Mouse (Mus musculus) midbrain, embryonic 12.5 days (tissue): ENCODE measurements around the gene Fcgrt. TPM values are rescaled to one million over a fixed set of nuclear protein-coding genes. Genes with fewer than 3 reads are reported as not detected.
"Not testable (repeated sequence)": the region's sequence is repeated elsewhere in the genome, so short reads cannot be mapped to it uniquely, and the experiment has no call there.

ENCODE experiments used
- ATAC-seq: fragments of 200-750 bp; cut with Nextera tagmentation; 2 replicates; pipeline ENCODE4 v1.8.0; 2017; ENCODE audit warnings: low read depth, moderate TSS enrichment, moderate library complexity; ENCODE audit not compliant: low FRiP score
- H3K27ac ChIP-seq: fragments of 300-500 bp; sonication (generic); replicated peaks from 2 replicates; pipeline ENCODE4 v1.5.1; 2016; ENCODE audit warnings: mild to moderate bottlenecking
- H3K27me3 ChIP-seq: fragments of 300-500 bp; sonication (generic); 2 replicates; pipeline ENCODE4 v1.6.1; 2016; ENCODE audit warnings: mild to moderate bottlenecking
- H3K36me3 ChIP-seq: fragments of 300-500 bp; sonication (generic); 2 replicates; pipeline ENCODE4 v1.6.1; 2016
- H3K4me1 ChIP-seq: fragments of 300-500 bp; sonication (generic); 2 replicates; pipeline ENCODE4 v1.6.1; 2016
- H3K4me2 ChIP-seq: fragments of 300-500 bp; sonication (generic); replicated peaks from 2 replicates; pipeline ENCODE4 v1.6.1; 2016; ENCODE audit warnings: mild to moderate bottlenecking, moderate library complexity
- H3K4me3 ChIP-seq: fragments of 300-500 bp; sonication (generic); 2 replicates; pipeline ENCODE4 v1.5.1; 2016; ENCODE audit warnings: mild to moderate bottlenecking
- H3K9ac ChIP-seq: fragments of 300-500 bp; sonication (generic); replicated peaks from 2 replicates; pipeline ENCODE4 v1.6.1; 2016; ENCODE audit warnings: mild to moderate bottlenecking, moderate library complexity
- H3K9me3 ChIP-seq: fragments of 300-500 bp; sonication (generic); 2 replicates; pipeline ENCODE4 v1.6.1; 2016; ENCODE audit warnings: mild to moderate bottlenecking
- WGBS: fragments of 180-500 bp; shearing (Covaris S2); methylation state at CpG from one replicate; pipeline ENCODE4 v1.1.7; 2016; 5-methylcytosine and 5-hydroxymethylcytosine counted together
- polyA plus RNA-seq: library from polyadenylated mRNA; unstranded; fragments of >200 nt; fragmentation: Nextera tagmentation; extraction: Ambion mirVana; gene quantifications from 2 replicates; pipeline ENCODE4 v1.2.1, GENCODE M21; 2016

Fcgrt gene
- 17.3 and 25.9 TPM in 2 replicates for polyA plus RNA-seq

DNA sequence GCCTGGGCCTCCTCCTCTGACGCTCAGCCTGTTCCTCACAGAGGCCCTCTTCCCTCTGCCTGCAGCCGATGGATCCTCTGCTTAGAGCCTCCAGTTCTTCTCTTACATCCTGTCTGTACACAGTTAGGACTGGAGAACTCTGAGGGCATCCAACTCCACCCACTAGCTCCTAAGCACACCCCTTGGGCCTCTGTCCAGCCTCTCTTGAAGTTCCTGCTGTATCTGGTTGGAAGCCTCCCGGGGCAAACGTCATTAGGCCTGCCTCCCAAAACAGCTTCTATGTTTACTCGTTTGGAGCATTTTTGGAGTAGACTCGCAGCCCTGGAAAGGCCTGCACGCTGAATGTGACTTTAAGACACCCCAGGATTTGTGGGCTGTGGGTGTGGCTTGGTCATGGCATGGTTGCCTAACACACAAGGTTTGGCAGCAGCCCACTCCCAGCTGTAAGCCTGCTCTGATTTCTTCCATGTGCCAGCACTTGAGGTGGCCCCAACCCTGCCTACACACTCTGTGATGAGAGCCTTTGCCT, at the start of gene Fcgrt:
Gene Fcgrt, minus strand, starts transcription at position 200 of the 529 bp plus-strand sequence.
- H3K4me3 ChIP-seq, result no peak within 1 kb of the TSS
- no peaks in the 10 kb centered on the region for H3K9me3 ChIP-seq
- H3K4me1 ChIP-seq, result peaks cover 6% of the 10 kb centered on the region; the same call in 1 of the 2 replicates
- no peak within 1 kb of the TSS for H3K4me2 ChIP-seq
- H3K27me3 ChIP-seq, result no peaks in the 10 kb centered on the region
- H3K36me3 ChIP-seq, result no peaks in the 10 kb centered on the region
- WGBS, result 78% methylated on average over 7 of the region's 7 CpGs
- ATAC-seq, result no peak
- no peak within 1 kb of the TSS for H3K9ac ChIP-seq
- H3K27ac ChIP-seq, result no peak within 1 kb of the TSS

DNA sequence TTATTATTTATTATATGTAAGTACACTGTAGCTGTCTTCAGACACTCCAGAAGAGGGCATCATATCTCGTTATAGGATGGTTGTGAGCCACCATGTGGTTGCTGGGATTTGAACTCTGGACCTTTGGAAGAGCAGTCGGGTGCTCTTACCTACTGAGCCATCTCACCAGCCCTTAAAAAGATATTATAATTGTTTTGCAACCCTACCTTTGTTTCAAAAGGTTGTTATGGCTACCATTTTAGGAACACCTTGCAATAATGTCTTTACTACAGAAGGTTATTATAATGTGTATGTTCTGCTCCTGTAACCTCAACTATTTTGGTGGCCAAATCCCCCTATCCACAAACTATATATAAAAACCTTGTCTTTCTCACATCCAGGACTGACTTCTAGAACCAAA, 49.4 kb upstream of the Fcgrt start:
- peaks cover 22% of the 10 kb centered on the region for H3K4me1 ChIP-seq
- not testable (repeated sequence) for H3K9me3 ChIP-seq, H3K9ac ChIP-seq, ATAC-seq, H3K36me3 ChIP-seq, H3K27me3 ChIP-seq, H3K4me3 ChIP-seq, H3K27ac ChIP-seq
- WGBS, result 92% methylated on average over 2 of the region's 2 CpGs
- H3K4me2 ChIP-seq, result peak overlapping the region; percentile 78; the same call in 1 of the 2 replicates

DNA sequence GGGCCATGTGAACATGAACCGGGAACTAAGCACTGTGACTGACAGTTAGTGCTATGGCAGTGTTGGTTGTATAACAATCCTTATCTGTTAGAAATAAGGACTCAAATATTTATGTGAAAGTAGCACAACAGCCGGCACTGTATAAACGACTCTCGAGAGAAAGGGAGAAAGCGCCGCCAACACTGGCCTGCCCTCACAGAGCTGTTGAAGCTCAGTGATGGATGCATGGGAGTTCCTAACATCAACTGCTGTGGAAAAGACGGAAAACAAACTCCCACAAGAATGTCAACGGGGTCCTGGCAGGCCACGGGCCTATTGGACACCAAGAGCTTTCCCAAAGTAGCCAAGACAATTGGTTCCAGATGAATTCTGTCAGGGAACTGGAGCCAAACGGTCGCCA, 47.7 kb upstream of the Fcgrt start:
- ATAC-seq, result no peak
- Histone ChIP-seq H3K36me3 (no peaks in the 10 kb centered on the region), H3K4me2 (no peak overlapping the region), H3K9ac (no peak overlapping the region), H3K4me3 (no peak overlapping the region), H3K9me3 (no peaks in the 10 kb centered on the region), H3K27me3 (no peaks in the 10 kb centered on the region), H3K4me1 (peaks cover 22% of the 10 kb centered on the region), H3K27ac (no peak overlapping the region; the same call in 1 of the 2 replicates)
- WGBS, result 68% methylated on average over 11 of the region's 11 CpGs

DNA sequence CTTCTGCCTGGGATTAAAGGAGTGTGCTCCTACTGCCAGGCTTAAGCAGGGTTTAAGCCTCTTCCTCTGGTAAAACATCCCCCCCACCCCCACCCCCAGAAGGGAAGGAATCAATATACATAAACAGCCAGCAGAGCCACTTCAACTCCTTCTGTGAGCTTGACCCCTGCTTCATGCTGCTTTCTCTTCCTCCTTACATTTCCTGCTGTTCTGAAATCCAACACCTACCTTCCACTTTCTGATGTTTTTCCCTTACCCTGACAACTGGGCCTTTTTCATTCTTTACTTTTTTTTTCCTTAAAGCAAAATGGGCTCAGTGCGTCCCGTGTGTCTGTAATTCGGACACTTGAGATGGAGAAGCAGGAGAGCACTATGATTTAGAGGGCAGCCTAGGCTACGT, 46.7 kb upstream of the Fcgrt start:
- H3K4me3 ChIP-seq, result no peak overlapping the region
- H3K9me3 ChIP-seq, result no peaks in the 10 kb centered on the region
- H3K4me1 ChIP-seq, result peaks cover 21% of the 10 kb centered on the region
- 68% methylated on average over 4 of the region's 4 CpGs for whole genome bisulfite sequencing
- no peak overlapping the region; the same call in 1 of the 2 replicates for H3K27ac ChIP-seq
- peak overlapping the region; percentile 17; the same call in 1 of the 2 replicates for H3K9ac ChIP-seq
- no peaks in the 10 kb centered on the region for H3K27me3 ChIP-seq
- no peak for ATAC-seq
- 0 out of 2 replicates have a peak, but pooled peaks cover 7% of the 10 kb centered on the region for H3K36me3 ChIP-seq
- no peak overlapping the region for H3K4me2 ChIP-seq

DNA sequence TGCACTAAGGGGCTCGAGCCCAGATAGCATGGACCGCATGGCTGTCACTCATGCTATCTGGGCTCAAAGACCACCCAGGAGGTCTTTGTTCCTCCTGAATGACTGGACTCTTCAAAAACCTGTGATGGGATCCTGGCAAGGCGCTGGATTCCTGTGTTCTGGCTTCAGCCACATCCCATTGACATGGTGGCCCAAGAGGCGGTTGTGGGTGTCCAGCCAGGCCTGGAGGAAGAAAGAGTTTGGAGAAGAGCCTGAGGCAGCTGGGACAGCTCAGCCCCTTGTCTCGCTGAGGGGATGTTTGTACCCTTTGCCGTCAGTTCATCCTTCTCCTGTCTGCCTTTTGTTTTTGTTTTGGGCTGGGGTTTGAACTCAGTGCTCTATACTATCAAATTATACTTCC, 45.9 kb upstream of the Fcgrt start:
- no peak overlapping the region for H3K9ac ChIP-seq
- 24% methylated on average over 6 of the region's 6 CpGs for WGBS

DNA sequence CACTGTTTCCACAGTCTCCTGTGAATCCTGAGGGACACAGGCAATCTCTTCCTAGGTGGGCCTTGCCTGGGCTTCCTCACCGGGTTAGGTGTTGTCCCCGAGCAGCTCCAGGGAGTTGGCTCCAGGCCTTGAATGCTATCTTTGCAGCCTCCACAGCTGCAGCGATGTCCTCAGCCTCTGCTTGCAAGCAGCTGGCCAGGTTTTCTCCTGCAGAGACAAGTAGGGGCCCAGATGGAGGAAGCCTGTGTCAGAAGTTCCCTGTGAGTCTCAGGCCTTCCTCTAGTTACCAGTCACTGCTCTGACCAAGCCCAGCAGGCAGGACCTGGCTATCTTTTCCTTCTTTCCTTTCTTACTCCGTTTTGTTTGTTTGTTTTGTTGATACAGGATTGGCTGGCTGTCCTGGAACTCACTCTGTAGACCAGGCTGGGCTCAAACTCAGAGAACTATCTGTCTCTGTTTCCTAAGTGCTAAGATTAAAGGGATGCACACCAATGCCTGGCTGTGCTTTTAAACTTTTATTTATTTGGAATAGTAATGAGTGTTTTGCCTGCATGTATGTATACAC, 45.0 kb upstream of the Fcgrt start:
- H3K27me3 ChIP-seq, result no peaks in the 10 kb centered on the region
- 65% methylated on average over 4 of the region's 4 CpGs for WGBS
- no peak overlapping the region for H3K4me3 ChIP-seq
- no peak for ATAC-seq
- H3K4me2 ChIP-seq, result no peak overlapping the region
- no peak overlapping the region for H3K27ac ChIP-seq
- H3K9me3 ChIP-seq, result no peaks in the 10 kb centered on the region
- 0 out of 2 replicates have a peak overlapping the region, but pooled peaks have one; percentile 11 for H3K9ac ChIP-seq
- peaks cover 24% of the 10 kb centered on the region for H3K36me3 ChIP-seq
- H3K4me1 ChIP-seq, result peaks cover 14% of the 10 kb centered on the region

More for the DNA sequence above, 45.9 kb upstream of the Fcgrt start:
- no peak for ATAC-seq
- H3K4me2 ChIP-seq, result no peak overlapping the region
- H3K36me3 ChIP-seq, result peaks cover 15% of the 10 kb centered on the region
- H3K4me3 ChIP-seq, result no peak overlapping the region
- peaks cover 15% of the 10 kb centered on the region for H3K4me1 ChIP-seq
- no peak overlapping the region for H3K27ac ChIP-seq
- H3K27me3 ChIP-seq, result no peaks in the 10 kb centered on the region
- no peaks in the 10 kb centered on the region for H3K9me3 ChIP-seq

DNA sequence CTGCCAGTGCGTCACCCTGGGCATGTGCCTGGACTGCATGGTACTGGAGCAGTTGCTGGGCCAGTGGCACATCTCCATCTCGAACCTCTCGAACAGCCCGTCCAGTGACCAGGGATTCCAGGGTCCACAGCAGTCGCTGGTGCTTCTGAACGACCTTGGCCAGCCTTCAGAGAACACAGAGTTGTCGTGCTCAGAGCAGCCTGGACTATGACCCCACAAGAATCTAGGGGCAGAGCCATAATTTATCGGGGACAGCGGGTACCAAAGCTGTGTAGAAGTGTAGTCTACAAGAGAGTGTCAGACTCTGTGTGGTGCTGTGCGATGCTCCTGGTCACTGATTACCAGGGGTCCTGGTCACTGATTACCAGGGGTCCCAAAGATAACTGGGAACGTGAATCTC, 44.2 kb upstream of the Fcgrt start:
- no peak overlapping the region for H3K4me3 ChIP-seq
- peaks cover 9% of the 10 kb centered on the region; the same call in 1 of the 2 replicates for H3K4me1 ChIP-seq
- ATAC-seq, result no peak
- WGBS, result 94% methylated on average over 11 of the region's 11 CpGs
- no peaks in the 10 kb centered on the region for H3K27me3 ChIP-seq
- H3K27ac ChIP-seq, result no peak overlapping the region
- peaks cover 30% of the 10 kb centered on the region for H3K36me3 ChIP-seq
- H3K9ac ChIP-seq, result no peak overlapping the region
- no peaks in the 10 kb centered on the region for H3K9me3 ChIP-seq
- no peak overlapping the region for H3K4me2 ChIP-seq

DNA sequence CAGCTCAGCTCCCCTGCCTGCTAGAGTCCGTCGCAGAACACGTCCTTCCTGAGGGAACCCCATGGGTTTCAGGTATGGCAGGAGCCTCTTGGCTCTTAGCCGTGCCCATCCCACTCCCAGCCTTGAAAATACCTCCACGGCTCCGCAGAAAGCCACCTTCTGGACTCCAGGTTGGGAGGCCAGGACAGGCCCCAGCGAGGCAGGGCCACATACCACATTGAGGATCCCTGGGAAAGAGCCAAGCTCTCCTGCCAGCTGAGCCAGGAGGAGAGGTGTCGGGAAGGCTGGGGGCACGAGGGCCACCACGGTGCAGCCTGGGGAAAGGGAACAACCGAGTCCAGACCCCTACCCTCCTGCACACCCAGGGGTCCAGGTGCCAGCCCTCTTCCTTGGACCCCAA, 43.6 kb upstream of the Fcgrt start:
- no peaks in the 10 kb centered on the region for H3K9me3 ChIP-seq
- no peaks in the 10 kb centered on the region for H3K27me3 ChIP-seq
- ATAC-seq, result no peak
- no peak overlapping the region for H3K4me2 ChIP-seq
- H3K27ac ChIP-seq, result no peak overlapping the region
- WGBS, result 95% methylated on average over 11 of the region's 11 CpGs
- H3K4me1 ChIP-seq, result peaks cover 9% of the 10 kb centered on the region; the same call in 1 of the 2 replicates
- no peak overlapping the region for H3K9ac ChIP-seq
- H3K4me3 ChIP-seq, result no peak overlapping the region
- peaks cover 36% of the 10 kb centered on the region for H3K36me3 ChIP-seq

DNA sequence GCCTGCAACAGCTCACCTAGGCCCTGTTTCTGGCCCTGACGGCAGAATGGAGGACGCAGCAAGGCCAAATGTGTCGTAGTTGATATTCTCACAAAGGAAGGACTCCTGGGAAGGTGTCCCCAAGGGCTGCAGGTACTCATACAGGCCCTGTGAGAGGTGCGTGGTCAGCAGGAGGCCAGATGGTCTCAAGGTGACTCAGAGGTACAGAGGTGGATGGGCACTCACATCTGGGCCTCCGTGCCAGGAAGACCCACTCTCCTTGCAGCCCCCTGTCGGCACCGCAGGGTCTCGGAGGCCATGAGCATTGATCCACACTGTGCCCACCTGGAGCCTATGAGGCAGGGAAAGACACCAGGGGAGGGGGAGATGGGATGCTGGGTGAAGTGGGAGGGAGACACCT, 41.8 kb upstream of the Fcgrt start:
- Histone ChIP-seq H3K4me3 (no peak overlapping the region), H3K27ac (no peak overlapping the region), H3K36me3 (peaks cover 48% of the 10 kb centered on the region), H3K4me2 (no peak overlapping the region), H3K4me1 (peaks cover 4% of the 10 kb centered on the region; the same call in 1 of the 2 replicates), H3K9ac (0 out of 2 replicates have a peak overlapping the region, but pooled peaks have one; percentile 7), H3K27me3 (no peaks in the 10 kb centered on the region), H3K9me3 (no peaks in the 10 kb centered on the region)
- 96% methylated on average over 8 of the region's 8 CpGs for WGBS
- no peak for ATAC-seq

DNA sequence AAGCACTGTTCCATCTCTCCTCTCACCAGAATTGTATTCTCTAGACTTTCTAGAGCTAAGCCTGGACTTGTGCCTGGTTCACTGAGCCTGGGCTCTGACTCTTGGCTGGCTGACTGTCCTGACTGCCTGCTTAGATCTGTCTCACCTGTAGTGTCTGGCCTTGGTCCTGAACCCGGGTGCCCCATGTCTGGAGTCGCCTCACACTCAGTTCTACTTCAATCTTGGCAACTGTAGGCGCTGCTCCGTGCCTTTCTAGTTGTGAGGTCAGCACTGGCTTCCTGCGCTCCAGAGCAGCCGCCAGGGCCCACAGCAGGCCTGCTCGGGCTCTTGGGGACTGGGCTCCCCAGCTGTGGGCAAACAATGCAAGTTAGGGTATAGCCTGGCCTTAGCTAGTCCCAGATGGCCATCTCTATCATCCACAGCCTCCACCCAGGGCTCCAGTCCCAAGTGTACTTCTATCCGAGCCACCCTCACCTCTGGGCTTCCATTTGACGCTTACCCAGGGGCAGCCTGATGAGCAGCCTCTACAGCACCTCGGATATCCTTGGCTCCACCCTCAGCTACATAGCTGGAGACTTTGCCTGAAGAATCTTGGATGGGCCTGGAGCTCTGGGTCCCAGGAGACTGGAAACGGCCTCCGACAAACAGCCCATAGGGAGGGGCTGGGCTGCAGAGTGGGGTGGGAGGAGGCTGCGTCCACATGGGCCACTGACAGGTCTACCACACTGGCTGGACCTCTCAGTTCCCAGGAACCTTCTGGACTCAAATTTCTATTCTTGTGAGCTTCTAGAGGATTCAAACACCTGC, 40.9 kb upstream of the Fcgrt start:
- no peak overlapping the region for H3K4me2 ChIP-seq
- WGBS, result 90% methylated on average over 13 of the region's 13 CpGs

DNA sequence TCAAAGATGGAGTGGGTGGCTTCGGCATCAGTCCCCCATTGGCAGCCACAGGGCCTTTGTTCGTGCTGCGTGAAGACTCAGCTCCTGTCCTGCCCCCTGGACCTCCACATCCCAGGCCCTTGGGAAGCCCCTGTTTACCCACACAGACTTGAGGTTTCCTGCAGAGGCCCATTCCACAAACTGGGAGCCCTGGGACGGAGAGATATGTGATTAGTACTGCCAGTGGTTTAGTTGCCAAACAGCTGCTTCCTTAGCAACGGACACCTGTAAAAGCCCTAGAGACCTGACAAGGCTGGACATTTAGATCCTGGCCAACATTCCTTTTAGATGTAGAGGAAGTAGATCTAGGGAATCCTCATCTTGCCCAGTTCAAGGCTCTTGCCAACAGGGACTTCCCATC, 38.3 kb upstream of the Fcgrt start:
- H3K27ac ChIP-seq, result no peak overlapping the region
- no peak for ATAC-seq
- peaks cover 48% of the 10 kb centered on the region for H3K36me3 ChIP-seq
- WGBS, result 86% methylated on average over 5 of the region's 5 CpGs
- no peaks in the 10 kb centered on the region for H3K4me1 ChIP-seq
- no peak overlapping the region for H3K9ac ChIP-seq
- no peak overlapping the region for H3K4me3 ChIP-seq
- peaks cover 8% of the 10 kb centered on the region for H3K27me3 ChIP-seq
- H3K4me2 ChIP-seq, result no peak overlapping the region
- H3K9me3 ChIP-seq, result no peaks in the 10 kb centered on the region

More for the DNA sequence above, 40.9 kb upstream of the Fcgrt start:
- H3K36me3 ChIP-seq, result peaks cover 48% of the 10 kb centered on the region
- no peaks in the 10 kb centered on the region for H3K9me3 ChIP-seq
- no peak overlapping the region for H3K4me3 ChIP-seq
- no peak overlapping the region for H3K27ac ChIP-seq
- H3K4me1 ChIP-seq, result peaks cover 1% of the 10 kb centered on the region; the same call in 1 of the 2 replicates
- ATAC-seq, result no peak
- no peaks in the 10 kb centered on the region for H3K27me3 ChIP-seq
- no peak overlapping the region for H3K9ac ChIP-seq

DNA sequence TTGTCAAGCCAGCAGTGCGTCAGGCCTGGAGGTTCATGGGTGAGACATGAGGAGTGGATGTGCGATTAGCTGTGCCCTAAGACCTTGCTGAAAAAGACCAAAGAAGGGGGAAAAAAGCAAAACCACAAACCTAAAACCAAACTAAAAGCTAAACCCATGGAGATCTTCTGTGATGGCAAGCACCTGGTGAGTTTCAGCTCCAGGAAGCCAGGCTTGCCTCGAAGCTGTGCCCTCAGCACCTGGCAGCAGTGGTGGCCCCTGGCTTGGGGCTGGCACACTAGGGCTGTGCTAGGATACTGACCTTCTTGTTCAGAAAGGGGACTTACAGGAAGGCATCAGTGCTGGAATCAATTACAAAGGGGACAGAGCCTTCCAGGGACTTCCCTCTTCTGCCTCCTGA, 37.7 kb upstream of the Fcgrt start:
- H3K4me2 ChIP-seq, result no peak overlapping the region
- no peaks in the 10 kb centered on the region for H3K9me3 ChIP-seq
- ATAC-seq, result no peak
- 0 out of 2 replicates have a peak, but pooled peaks cover 2% of the 10 kb centered on the region for H3K4me1 ChIP-seq
- H3K4me3 ChIP-seq, result no peak overlapping the region
- no peak overlapping the region; the same call in 1 of the 2 replicates for H3K9ac ChIP-seq
- no peak overlapping the region for H3K27ac ChIP-seq
- peaks cover 9% of the 10 kb centered on the region for H3K27me3 ChIP-seq
- peaks cover 48% of the 10 kb centered on the region for H3K36me3 ChIP-seq
- WGBS, result 85% methylated on average over 3 of the region's 3 CpGs
